Mouse (Mus musculus) stomach, adult 2 months (tissue): ENCODE measurements around the gene Nxf1. TPM values are rescaled to one million over a fixed set of nuclear protein-coding genes. Genes with fewer than 3 reads are reported as not detected.

Experiments used
- polyA plus RNA-seq: library from polyadenylated mRNA; depleted of rRNA; stranded (reverse); fragments of >200 nt; gene quantifications from 2 replicates; pipeline ENCODE4 v1.2.3, GENCODE M21; 2012; rRNA removed

The Nxf1 gene
- polyA plus RNA-seq: 24.7 and 38.5 TPM in 2 replicates

DNA sequence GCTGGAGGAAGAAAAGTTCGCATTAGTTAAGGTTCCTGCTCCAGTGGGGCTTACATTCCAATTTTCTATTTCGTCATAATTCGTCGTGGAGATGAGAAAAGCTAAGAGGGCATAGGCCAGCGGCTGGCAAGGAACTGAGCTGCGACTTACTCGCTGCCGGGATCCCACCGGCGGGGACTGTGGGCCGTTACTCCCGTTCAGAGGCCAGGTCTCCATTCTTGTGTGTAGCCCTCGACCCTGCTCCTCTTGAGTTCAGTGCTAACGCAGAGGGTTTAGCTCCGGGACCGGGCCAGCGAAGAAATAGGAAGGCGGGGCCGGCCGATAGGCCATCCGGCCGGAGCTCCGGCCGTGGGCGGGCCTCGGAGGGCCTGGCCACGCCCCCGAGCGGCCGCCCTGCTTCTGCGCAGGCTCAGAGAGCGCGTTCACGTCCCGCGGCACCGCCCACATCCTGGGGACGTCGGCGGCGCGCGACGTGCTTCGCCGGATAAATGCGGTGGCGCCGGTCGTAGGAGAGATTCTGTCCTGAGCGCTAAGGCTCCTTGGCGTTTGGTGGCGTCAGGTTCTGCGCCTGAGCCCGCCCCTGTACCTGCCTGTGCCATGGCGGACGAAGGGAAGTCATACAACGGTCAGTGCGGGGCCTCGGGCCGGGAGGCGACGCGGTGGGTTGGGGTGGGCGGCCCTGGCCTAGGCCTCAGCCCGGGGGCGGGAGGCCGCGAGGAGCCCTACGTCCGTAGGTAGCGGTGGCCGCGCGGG is at the start of gene Nxf1:
Nxf1 (plus strand) TSS at position 439 of the 753 bp plus-strand sequence.

GRCm38 (mm10) chr19:8722907-8723573 is 33.8 kb upstream of the Nxf1 start, which contains the start of gene Slc3a2:
Slc3a2 (minus strand) TSS chr19:8723369.

DNA sequence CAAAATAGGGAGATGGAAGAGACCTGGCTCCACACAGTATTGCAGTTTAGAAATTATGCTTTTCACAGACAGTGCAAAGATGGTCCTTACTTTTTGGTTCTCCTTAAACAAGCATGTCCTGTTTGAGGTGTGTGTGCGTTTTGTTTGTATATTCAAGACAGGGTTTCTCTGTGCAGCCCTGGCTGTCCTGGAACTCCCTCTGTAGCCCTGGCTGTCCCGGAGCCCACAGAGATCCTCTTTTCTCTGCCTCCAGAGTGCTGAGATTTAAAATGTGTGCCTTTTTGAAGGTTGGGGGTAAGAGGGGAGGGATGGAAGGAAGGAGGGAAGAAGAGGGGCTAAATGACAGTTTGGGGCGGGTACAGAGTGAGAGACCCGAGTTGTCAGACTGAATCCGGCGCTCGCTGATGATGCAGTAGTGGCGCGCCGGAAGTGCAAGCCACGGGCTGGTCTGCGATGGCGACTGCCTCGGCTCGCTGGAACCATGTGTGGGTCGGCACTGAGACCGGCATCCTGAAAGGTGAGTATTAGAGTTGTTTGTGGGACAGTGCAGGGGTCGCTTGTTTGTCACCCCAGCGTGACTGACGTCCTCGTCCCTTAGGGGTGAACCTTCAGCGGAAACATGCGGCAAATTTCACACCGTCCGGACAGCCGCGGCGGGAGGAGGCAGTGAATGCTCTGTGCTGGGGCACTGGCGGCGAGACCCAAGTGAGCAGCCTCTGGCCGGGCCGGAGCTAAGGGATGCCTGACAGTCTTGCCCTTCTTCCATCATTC is 21.3 kb upstream of the Nxf1 start, which contains the start of gene Wdr74:
Wdr74 (plus strand) TSS at position 439 of the 771 bp plus-strand sequence.

DNA sequence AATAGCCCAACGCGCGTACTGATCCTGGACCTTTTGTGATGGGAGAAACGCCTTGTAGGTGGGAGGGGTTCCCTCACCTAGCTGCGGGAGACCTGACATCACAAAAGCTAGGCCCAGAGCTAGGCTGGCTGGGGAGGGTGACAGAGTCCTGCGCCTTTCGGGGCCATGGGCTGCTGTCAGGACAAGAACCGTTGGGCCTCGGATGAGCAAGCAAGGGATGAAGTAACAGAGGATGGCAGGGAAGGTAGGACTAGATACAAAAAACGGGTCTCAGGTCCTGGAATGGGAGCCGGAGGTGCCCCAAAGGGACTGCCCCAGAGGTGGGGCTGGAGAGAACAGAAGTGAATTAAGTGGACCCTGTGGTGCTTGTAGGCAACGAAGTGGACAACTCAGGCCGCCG is 16.3 kb upstream of the Nxf1 start, which contains the start of gene 1700092M07Rik:
1700092M07Rik (plus strand) TSS at position 116 of the 400 bp plus-strand sequence.

GRCm38 (mm10) chr19:8741243-8741869 is 15.5 kb upstream of the Nxf1 start, which contains the start of gene Stx5a:
Stx5a (plus strand) TSS chr19:8741413.

GRCm38 (mm10) chr19:8770567-8771270 is 13.8 kb downstream of the Nxf1 start, which contains the start of gene Tmem223:
Tmem223 (plus strand) TSS chr19:8770996.

DNA sequence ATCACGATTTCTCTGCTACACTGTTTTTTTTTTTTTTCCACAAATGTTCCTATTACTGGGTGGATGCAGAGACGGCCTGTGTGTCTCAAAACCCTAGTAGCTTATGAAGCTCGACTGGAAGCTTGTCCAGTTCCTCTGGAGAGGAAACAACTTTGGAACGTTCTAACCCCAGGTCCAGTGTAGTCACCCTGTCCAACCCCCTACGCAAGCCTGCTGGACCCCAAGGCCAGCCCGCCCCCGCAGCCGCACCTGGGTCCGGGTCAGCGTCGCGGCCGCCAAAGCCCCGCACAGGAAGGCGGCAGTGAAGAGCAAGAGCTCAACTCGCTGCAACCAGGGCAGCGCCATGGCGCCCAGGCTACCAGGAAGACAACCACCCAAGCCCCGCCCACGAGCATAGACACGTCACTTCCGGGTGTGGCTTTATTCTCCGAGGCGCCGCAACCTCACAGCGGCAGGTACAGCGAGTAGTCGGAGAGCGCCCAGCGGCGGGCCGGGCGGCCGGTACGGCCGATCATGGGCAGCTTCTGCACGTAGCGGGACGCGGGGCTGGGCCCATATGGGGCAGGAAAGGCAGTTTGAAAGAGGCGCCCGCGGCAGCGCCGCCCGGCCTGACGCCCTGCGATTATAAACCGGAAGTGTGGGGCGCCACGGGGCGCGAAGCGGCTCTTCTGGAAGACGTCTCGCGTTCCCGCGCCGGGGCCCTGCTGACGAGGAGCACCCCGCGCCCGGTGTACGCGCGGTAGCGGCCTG is 17.4 kb downstream of the Nxf1 start, which contains the start of gene Tmem179b:
Tmem179b (minus strand) TSS at position 382 of the 750 bp plus-strand sequence.

DNA sequence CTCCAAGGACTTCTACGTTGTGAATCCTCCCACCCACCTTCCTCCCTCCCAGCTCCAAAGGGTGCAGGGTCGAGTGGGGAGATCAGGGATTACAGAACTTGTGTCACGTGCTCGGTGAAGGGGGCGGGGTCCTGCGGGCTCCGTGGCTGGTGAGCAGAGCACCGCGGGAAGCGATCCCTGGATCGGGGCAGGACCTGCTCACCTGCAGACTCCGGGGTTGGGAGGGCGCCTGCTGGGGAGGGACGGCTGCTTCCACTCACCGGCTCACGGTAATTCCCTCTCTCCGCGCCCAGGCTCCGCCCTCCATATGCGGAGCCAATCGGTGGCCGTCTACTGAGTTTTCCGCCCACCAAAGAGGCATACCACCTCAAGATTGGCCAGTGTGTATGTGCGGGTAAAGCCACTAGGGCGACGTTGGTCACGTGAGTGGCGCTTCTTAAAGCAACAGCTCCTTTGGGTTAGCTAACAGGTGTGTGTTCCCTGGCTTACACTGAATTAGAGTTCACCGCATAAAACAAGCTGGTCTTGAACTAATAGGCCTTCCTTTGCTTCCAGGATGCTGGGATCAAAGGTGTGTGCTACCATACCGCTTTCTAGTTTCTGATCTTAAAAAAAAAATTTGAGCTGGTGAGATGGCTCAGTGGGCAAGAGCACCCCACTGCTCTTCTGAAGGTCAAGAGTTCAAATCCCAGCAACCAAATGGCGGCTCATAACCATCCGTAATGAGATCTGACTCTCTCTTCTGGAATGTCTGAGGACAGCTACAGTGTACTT is 29.3 kb downstream of the Nxf1 start, which contains the start of gene Taf6l:
Taf6l (minus strand) TSS at position 410 of the 774 bp plus-strand sequence.

DNA sequence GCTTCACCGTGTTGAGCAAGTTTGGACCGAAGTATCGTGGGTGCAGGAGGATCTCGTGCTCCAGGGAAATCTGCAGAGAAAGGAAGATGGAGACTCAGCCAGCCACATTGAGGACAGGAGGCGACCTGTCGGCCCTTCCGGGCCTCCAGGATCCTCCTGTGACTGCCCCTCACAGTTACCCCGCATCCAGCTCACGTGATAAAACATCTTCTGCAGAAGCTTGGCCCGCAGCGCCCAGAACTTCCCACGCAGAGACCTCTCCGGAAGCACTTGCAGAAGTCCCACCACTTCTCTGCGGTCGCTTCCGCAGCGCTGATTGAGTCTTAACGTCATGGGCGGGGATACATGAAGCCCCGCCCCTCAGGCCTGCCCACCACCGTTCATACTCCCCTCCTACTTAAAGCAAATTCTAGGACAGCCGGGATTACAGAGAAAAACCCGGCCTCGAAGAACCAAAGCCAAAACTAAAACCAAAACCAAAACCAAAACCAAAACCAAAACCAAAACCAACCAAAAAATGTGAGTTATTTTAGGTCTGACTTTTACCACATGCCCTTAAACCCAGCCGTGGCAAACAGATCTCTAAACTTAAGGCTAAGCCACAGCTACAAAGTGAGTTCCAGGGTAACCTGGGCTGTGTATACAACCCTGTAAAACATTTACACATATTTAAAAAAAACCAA is 41.5 kb downstream of the Nxf1 start, which contains the start of gene Polr2g:
Polr2g (minus strand) TSS at position 314 of the 683 bp plus-strand sequence.

DNA sequence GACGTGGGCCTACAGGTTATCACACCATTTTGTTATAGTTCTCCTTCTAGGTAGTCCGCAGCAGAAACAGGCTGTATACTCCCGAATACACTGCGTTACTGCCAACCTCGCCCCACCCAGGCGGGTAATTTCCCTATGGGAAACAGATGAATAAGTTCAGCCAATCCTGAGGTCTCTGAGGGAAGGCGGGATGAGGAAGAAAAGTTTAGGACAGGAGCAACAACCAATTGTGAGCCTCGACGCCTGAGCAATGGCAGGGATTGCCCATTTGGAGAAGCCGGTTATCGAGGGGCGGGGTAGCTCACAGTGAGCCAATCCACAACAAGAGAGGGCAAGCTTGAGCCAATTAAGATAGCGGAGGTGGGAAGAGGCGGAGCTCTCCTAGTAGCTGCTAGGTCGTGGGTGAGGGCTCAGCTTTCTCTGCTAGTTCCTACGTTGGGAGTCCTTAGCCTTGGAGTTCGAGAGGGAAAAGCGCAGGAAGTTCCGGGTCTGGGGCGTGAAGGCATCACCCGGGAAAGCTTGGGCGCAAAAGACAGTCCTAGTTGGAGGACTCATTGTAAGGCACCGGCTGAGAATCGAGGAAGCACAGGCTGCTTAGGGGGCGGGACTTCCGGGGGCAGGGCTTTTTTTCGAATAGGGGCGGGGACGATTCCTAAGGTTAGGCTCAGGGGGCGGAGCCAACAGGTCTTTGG is 45.4 kb downstream of the Nxf1 start, which contains the start of gene Zbtb3:
Zbtb3 (plus strand) TSS at position 426 of the 692 bp plus-strand sequence.

DNA sequence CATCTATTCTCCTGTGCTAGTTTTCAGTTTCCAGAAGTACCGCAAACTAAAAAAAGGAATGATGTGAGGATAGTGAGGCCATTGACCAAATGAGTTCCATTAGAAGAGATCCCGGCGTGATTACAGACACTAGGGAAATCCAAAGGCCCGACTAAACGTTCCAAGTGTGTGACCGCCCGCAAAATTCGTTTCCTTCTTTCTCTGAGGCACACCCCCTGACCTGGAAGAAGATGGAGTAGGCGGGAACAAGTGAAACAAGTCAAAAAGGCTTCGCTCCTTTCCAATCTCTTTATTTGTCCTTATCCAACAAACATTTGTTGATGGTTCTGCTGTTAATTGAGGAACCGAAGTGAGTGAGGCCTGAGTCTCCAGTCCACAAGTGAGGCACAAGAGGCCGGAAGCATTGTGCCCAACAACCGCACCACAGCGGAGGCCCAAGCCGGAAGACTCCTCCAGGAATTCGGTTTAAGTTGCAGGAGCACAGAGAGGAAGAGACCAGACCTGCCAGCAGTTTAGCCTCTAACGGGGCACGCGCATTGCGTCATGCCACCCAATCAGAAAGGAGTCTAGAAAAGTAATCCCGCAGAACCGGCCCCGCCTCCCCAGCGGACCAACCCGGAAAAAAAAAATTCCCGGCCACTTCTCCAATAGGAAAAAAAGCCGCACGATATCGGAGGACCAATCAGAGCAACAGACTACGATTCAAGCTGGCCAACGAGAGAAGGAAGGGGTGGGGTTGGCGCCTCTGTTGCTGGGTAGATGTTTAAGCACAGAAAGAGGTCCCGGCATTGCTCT is 62.1 kb downstream of the Nxf1 start, which contains the start of gene Ttc9c:
Ttc9c (minus strand) TSS at position 533 of the 795 bp plus-strand sequence.

GRCm38 (mm10) chr19:8819596-8820423 is 62.9 kb downstream of the Nxf1 start, which contains the start of gene Hnrnpul2:
Hnrnpul2 (plus strand) TSS chr19:8820010.

